Mouse (Mus musculus) erythroblast, embryonic 14.5 days (primary cell): ENCODE data around the gene Chfr.

Experiments
- GATA1 ChIP-seq: IDR thresholded peaks from 2 replicates; pipeline ENCODE4 v1.6.1; 2012; ENCODE audit warnings: low read length, inconsistent platforms, mixed read lengths
- TAL1 ChIP-seq: IDR thresholded peaks from 3 replicates; pipeline ENCODE4 v1.6.1; 2012; ENCODE audit warnings: low read length, inconsistent platforms, mixed read lengths

DNA sequence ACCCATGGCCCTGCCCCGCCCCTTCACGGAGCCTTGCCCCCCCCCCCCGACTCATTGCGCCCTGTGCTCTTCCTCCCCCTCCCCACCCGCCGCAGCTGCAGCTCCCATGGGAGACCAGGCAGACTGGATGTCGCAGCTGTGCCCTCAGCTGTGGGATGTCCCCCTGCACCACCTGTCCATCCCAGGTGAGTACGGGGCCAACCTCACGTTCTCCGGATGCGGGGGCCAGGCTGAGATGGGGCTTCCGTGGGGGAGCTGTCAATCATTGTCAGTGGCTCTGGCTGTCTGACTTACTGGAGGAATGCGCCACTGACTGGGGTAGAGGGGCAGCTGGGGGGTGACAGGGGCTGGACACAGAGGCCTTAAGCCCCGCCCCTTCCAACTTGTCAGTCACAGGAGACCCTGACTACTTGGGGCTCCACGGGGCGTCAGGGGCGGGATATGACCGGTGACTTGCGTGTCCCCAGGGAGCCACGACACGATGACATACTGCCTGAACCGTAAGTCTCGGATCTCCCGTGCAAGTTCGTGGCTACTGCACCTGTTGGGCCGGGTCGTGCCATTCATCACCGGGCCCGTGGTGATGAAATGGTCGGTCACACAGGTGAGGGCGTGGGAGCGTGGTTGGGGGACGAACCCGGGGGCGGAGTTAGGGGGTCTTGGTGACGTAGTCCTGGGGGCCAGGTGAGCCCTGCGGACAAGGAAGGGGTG lies 34.6 kb upstream of the Chfr start:
- TF ChIP-seq GATA1 (no peak), TAL1 (no peak)
